Mouse (Mus musculus) myocyte (in vitro differentiated cells): Measurements from ENCODE around the gene Pih1d1. TPM values are rescaled to one million over a fixed set of nuclear protein-coding genes. Genes with fewer than 3 reads are reported as not detected.

ENCODE experiments used
- H3K27me3 ChIP-seq: one replicate; pipeline ENCODE4 v1.6.1; 2011; ENCODE audit not compliant: control insufficient read depth, insufficient read depth, insufficient read length
- H3K36me3 ChIP-seq: one replicate; pipeline ENCODE4 v1.6.1; 2011; ENCODE audit not compliant: control insufficient read depth, insufficient read depth
- H3K4me2 ChIP-seq: one replicate; pipeline ENCODE4 v1.6.1; 2011; ENCODE audit warnings: low read depth, control low read depth
- H3K4me3 ChIP-seq: one replicate; pipeline ENCODE4 v1.5.1; 2011; ENCODE audit warnings: mild to moderate bottlenecking, control low read depth, moderate library complexity
- H3K79me2 ChIP-seq: one replicate; pipeline ENCODE4 v1.6.1; 2011; ENCODE audit not compliant: control insufficient read depth, insufficient read depth
- H3ac ChIP-seq: one replicate; pipeline ENCODE4 v1.6.1; 2011; ENCODE audit not compliant: control insufficient read depth, insufficient read length
- CEBPB ChIP-seq: IDR thresholded peaks from 2 replicates; pipeline ENCODE4 v1.6.1; 2011; ENCODE audit warnings: mild to moderate bottlenecking, moderate library complexity; ENCODE audit not compliant: poor library complexity, insufficient read depth, severe bottlenecking
- E2F4 ChIP-seq: IDR thresholded peaks from one replicate; pipeline ENCODE4 v1.6.1; 2011; ENCODE audit warnings: mild to moderate bottlenecking, control low read depth, moderate library complexity; ENCODE audit not compliant: insufficient read depth
- MAX ChIP-seq: IDR thresholded peaks from one replicate; pipeline ENCODE4 v1.6.1; 2011; ENCODE audit warnings: low read depth, mild to moderate bottlenecking, control low read depth
- MYOD1 ChIP-seq, 3 experiments: IDR thresholded peaks; one replicate each; pipeline ENCODE4 v1.6.1; 2011; ENCODE audit warnings: control low read depth in 2 of 3, low read depth in 2 of 3, mild to moderate bottlenecking in 2 of 3, moderate library complexity in 1 of 3; ENCODE audit not compliant: insufficient read length in 2 of 3, control insufficient read depth in 1 of 3
- MYOG ChIP-seq, 3 experiments: IDR thresholded peaks; one replicate each; pipeline ENCODE4 v1.6.1; 2011; ENCODE audit warnings: control low read depth in 2 of 3, low read depth in 2 of 3, mild to moderate bottlenecking in 2 of 3; ENCODE audit not compliant: insufficient read length in 2 of 3, control insufficient read depth in 1 of 3, insufficient read depth in 1 of 3
- POLR2A ChIP-seq: IDR thresholded peaks from one replicate; pipeline ENCODE4 v1.6.1; 2011; ENCODE audit warnings: low read depth, mild to moderate bottlenecking, control low read depth, moderate library complexity; ENCODE audit not compliant: insufficient read length
- POLR2AphosphoS2 ChIP-seq: IDR thresholded peaks from one replicate; pipeline ENCODE4 v1.6.1; 2011; ENCODE audit warnings: low read depth, control low read depth; ENCODE audit not compliant: insufficient read length
- REST ChIP-seq: IDR thresholded peaks from one replicate; pipeline ENCODE4 v1.6.1; 2011; ENCODE audit warnings: mild to moderate bottlenecking, control low read depth, moderate library complexity; ENCODE audit not compliant: insufficient read depth, insufficient read length
- SRF ChIP-seq: IDR thresholded peaks from one replicate; pipeline ENCODE4 v1.6.1; 2011; ENCODE audit warnings: low read depth; ENCODE audit not compliant: control insufficient read depth, insufficient read length
- TCF12 ChIP-seq: IDR thresholded peaks from one replicate; pipeline ENCODE4 v1.6.1; 2011; ENCODE audit warnings: mild to moderate bottlenecking, control low read depth; ENCODE audit not compliant: poor library complexity, insufficient read depth, severe bottlenecking
- TCF3 ChIP-seq: IDR thresholded peaks from one replicate; pipeline ENCODE4 v1.6.1; 2011; ENCODE audit warnings: low read depth, control low read depth; ENCODE audit not compliant: insufficient read length
- USF1 ChIP-seq: IDR thresholded peaks from one replicate; pipeline ENCODE4 v1.6.1; 2011; ENCODE audit warnings: low read depth, mild to moderate bottlenecking, control low read depth, moderate library complexity
- polyA plus RNA-seq: library from polyadenylated mRNA; unstranded; fragments of >200 nt; fragmentation: generic; extraction: Trizol; gene quantifications from one replicate; pipeline ENCODE4 v1.2.1, GENCODE M21; 2012; ENCODE audit warnings: missing spikeins

The Pih1d1 gene
- polyA plus RNA-seq, 1 experiment: 81.9 TPM

DNA sequence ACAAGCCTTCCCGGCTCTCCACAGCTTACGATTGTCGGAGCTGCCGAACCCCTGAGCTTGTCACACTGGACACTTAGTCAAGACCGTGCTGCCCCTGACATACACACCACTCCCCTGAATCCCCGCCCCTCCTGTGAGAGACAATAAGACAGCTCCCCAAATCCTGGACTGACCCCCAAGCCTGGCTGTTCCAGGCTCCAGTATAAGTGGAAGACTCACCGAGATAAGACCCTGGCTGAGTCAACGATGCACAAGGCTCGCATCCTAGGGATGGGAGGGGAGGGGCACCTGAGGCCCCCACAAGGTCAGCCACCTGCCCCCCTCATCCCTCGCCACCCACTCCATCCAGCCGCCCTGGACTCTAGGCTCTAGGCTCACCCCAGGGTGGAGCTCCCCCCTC lies 22.3 kb upstream of the Pih1d1 start:
- Histone ChIP-seq H3ac (no peak overlapping the region), H3K36me3 (peaks cover 4% of the 10 kb centered on the region), H3K79me2 (peaks cover 16% of the 10 kb centered on the region), H3K27me3 (no peaks in the 10 kb centered on the region), H3K4me3 (no peak overlapping the region), H3K4me2 (no peak overlapping the region)
- TF ChIP-seq REST (no peak), POLR2A (no peak), MYOD1 (IDR thresholded peaks at IDR 0.05; ENCODE audit: control insufficient read depth in 1 of 3, insufficient read length in 2 of 3, low read depth in 2 of 3) (no peak), SRF (no peak), USF1 (no peak), MAX (no peak), TCF3 (no peak), MYOG (IDR thresholded peaks at IDR 0.05; ENCODE audit: control insufficient read depth in 1 of 3, insufficient read depth in 1 of 3, insufficient read length in 2 of 3, low read depth in 2 of 3) (no peak), POLR2AphosphoS2 (no peak), CEBPB (no peak), TCF12 (no peak), E2F4 (no peak)

- no peak overlapping the region for H3ac ChIP-seq
- H3K36me3 ChIP-seq: no peaks in the 10 kb centered on the region
- H3K4me3 ChIP-seq: no peak overlapping the region
- H3K27me3 ChIP-seq: no peaks in the 10 kb centered on the region
- H3K4me2 ChIP-seq: no peak overlapping the region
- TF ChIP-seq TCF12: no peak
- TF ChIP-seq E2F4: no peak
- TF ChIP-seq MYOD1 (IDR thresholded peaks at IDR 0.05; ENCODE audit: control insufficient read depth in 1 of 3, insufficient read length in 2 of 3, low read depth in 2 of 3): no peak
- no peak for TF ChIP-seq USF1
- TF ChIP-seq POLR2AphosphoS2: no peak
- TF ChIP-seq POLR2A: no peak
- no peak for TF ChIP-seq MAX
- H3K79me2 ChIP-seq: no peaks in the 10 kb centered on the region
Observed at GRCm38 (mm10) chr7:45133446-45134159, 20.5 kb upstream of the Pih1d1 start.

GRCm38 (mm10) chr7:45134544-45135026 lies 19.5 kb upstream of the Pih1d1 start:
- Histone ChIP-seq H3K36me3 (no peaks in the 10 kb centered on the region), H3K79me2 (no peaks in the 10 kb centered on the region), H3K4me3 (peak overlapping the region; percentile 28), H3ac (no peak overlapping the region), H3K27me3 (no peaks in the 10 kb centered on the region), H3K4me2 (peak overlapping the region; percentile 84)
- TF ChIP-seq POLR2A (no peak), MYOD1 (IDR thresholded peaks at IDR 0.05; ENCODE audit: control insufficient read depth in 1 of 3, insufficient read length in 2 of 3, low read depth in 2 of 3) (no peak)

DNA sequence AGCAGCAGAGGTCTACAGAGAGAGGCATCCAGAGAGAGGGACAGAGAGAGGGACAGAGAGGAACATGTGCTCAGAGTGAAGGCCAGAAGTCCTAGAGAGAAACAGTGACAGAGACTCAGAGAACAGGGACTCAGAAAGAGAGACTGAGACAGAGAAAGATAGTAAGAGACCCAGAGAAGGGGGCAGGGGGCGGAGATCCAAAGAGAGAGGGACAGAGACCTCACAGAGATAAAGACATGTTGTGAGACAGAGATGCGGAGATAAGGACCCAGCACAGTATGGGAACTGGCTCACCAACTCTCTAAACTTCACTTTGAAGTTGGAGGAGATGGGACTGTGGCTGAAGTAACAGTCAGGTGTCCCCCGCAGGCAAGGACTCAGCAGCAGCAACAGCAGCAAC lies 18.7 kb upstream of the Pih1d1 start:
- H3K36me3 ChIP-seq: no peaks in the 10 kb centered on the region
- peak overlapping the region; percentile 84 for H3K4me2 ChIP-seq
- peak overlapping the region; percentile 28 for H3K4me3 ChIP-seq
- H3K27me3 ChIP-seq: no peaks in the 10 kb centered on the region
- no peaks in the 10 kb centered on the region for H3K79me2 ChIP-seq
- no peak for TF ChIP-seq E2F4
- no peak for TF ChIP-seq TCF3
- TF ChIP-seq REST: no peak
- TF ChIP-seq POLR2AphosphoS2: no peak
- TF ChIP-seq POLR2A: no peak
- TF ChIP-seq MYOD1 (IDR thresholded peaks at IDR 0.05; ENCODE audit: control insufficient read depth in 1 of 3, insufficient read length in 2 of 3, low read depth in 2 of 3): no peak
- TF ChIP-seq SRF: no peak
- TF ChIP-seq MYOG (IDR thresholded peaks at IDR 0.05; ENCODE audit: control insufficient read depth in 1 of 3, insufficient read depth in 1 of 3, insufficient read length in 2 of 3, low read depth in 2 of 3): no peak
- no peak for TF ChIP-seq USF1
- no peak for TF ChIP-seq CEBPB
- no peak for TF ChIP-seq MAX
- no peak for TF ChIP-seq TCF12
- no peak overlapping the region for H3ac ChIP-seq

DNA sequence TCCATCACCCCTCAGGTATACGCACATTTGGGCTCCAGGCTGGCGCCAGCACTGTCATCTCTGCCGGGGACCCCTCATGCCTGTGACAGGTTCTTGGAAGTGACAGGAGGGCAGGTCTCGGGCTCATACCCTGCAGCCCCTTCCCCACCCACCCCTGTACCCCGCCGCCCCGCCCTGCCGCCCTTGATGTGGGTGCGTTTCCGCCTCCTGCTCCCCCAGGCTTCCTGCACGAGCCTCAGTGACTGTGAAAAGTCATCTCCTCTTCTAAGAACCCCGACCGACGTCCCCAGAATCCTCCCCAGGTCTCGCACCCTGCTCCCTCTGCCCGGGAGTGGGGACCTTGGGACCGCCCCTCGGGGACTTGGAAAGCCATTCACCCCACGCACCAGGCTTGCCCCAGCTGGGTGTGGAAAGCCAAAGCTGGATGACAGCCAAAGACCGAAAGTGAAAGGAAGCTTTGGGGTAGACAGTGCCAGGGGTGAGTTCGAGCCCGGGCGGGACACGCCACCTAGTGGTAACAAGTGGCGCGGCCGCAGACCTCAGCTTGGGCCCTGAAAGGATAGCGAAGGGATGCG lies 18.0 kb upstream of the Pih1d1 start, which contains the start of the genes Gm45713 and Flt3l:
Gene Gm45713 (minus strand): TSS at position 239 of the 575 bp plus-strand sequence.
Gene Flt3l (minus strand): TSS at position 440 of the 575 bp plus-strand sequence.
- Histone ChIP-seq H3ac (no peak within 1 kb of the TSS), H3K4me2 (peak within 1 kb of the TSS; percentile 84), H3K79me2 (no peaks in the 10 kb centered on the region), H3K36me3 (no peaks in the 10 kb centered on the region), H3K27me3 (no peaks in the 10 kb centered on the region), H3K4me3 (peak within 1 kb of the TSS; percentile 28)
- TF ChIP-seq POLR2AphosphoS2 (peak; percentile 29), REST (no peak), CEBPB (no peak), TCF12 (no peak), MAX (no peak), SRF (no peak), TCF3 (no peak), USF1 (no peak), E2F4 (no peak), MYOD1 (IDR thresholded peaks at IDR 0.05; ENCODE audit: control insufficient read depth in 1 of 3, insufficient read length in 2 of 3, low read depth in 2 of 3) (no peak), POLR2A (peak; percentile 57), MYOG (IDR thresholded peaks at IDR 0.05; ENCODE audit: control insufficient read depth in 1 of 3, insufficient read depth in 1 of 3, insufficient read length in 2 of 3, low read depth in 2 of 3) (peak in 1 of 3 experiments; percentile 33)
